Mouse (Mus musculus) MEL (cell line): ENCODE results near the gene Mcoln3. TPM values are rescaled to one million over a fixed set of nuclear protein-coding genes. Genes with fewer than 3 reads are reported as not detected.

ENCODE experiments used
- DNase-seq: peaks from one replicate; pipeline ENCODE4 v3.0.0; 2011; ENCODE audit warnings: low read depth, low spot score
- H3K27ac ChIP-seq: 2 replicates; pipeline ENCODE4 v1.5.1; 2012; ENCODE audit warnings: low read depth, mild to moderate bottlenecking, control low read depth, low read length, moderate library complexity; ENCODE audit not compliant: control insufficient read depth
- H3K27me3 ChIP-seq, 2 experiments: fragments of 150-350 bp in 1 of 2; sonication (generic) in 1 of 2; 2 replicates each; pipeline ENCODE4 v1.6.1; 2012; ENCODE audit warnings: low read length in 2 of 2, mild to moderate bottlenecking in 2 of 2, improper control_type of control experiment in 1 of 2, moderate library complexity in 1 of 2; ENCODE audit not compliant: insufficient read depth in 2 of 2, control insufficient read depth in 1 of 2
- H3K36me3 ChIP-seq, 2 experiments: 2 replicates each; pipeline ENCODE4 v1.6.1; 2012 to 2014; ENCODE audit warnings: low read length in 2 of 2, improper control_type of control experiment in 1 of 2, inconsistent platforms in 1 of 2, mild to moderate bottlenecking in 1 of 2; ENCODE audit not compliant: insufficient read depth in 2 of 2, control insufficient read depth in 1 of 2
- H3K4me1 ChIP-seq, 2 experiments: fragments of 150-350 bp in 1 of 2; sonication (generic) in 1 of 2; 2 replicates each; pipeline ENCODE4 v1.6.1; 2012; ENCODE audit warnings: low read length in 2 of 2, improper control_type of control experiment in 1 of 2, mild to moderate bottlenecking in 1 of 2; ENCODE audit not compliant: insufficient read depth in 2 of 2, control insufficient read depth in 1 of 2
- H3K4me3 ChIP-seq, 2 experiments: fragments of 150-350 bp in 1 of 2; sonication (generic) in 1 of 2; 2 replicates each; pipeline ENCODE4 v1.5.1; 2012; ENCODE audit warnings: low read depth in 2 of 2, low read length in 2 of 2, mild to moderate bottlenecking in 2 of 2, moderate library complexity in 2 of 2, control low read depth in 1 of 2, improper control_type of control experiment in 1 of 2; ENCODE audit not compliant: control insufficient read depth in 1 of 2, insufficient read depth in 1 of 2
- H3K79me2 ChIP-seq: 2 replicates; pipeline ENCODE4 v1.6.1; 2012; ENCODE audit warnings: mild to moderate bottlenecking, low read length, moderate library complexity; ENCODE audit not compliant: control insufficient read depth, poor library complexity, insufficient read depth
- H3K9ac ChIP-seq: 2 replicates; pipeline ENCODE4 v1.6.1; 2012; ENCODE audit warnings: low read depth, mild to moderate bottlenecking, control low read depth, low read length, moderate library complexity; ENCODE audit not compliant: control insufficient read depth, poor library complexity, severe bottlenecking
- H3K9me3 ChIP-seq: fragments of 150-350 bp; sonication (generic); replicated peaks from 2 replicates; pipeline ENCODE4 v1.6.1; 2012; ENCODE audit warnings: mild to moderate bottlenecking, low read length, improper control_type of control experiment, moderate library complexity; ENCODE audit not compliant: insufficient read depth
- CHD2 ChIP-seq: IDR thresholded peaks from 2 replicates; pipeline ENCODE4 v1.6.1; 2011; ENCODE audit warnings: low read length, improper control_type of control experiment
- CTCF ChIP-seq, 3 experiments: IDR thresholded peaks in 2 of 3; conservative IDR thresholded peaks in 1 of 3; 2 replicates each; pipeline ENCODE4 v1.5.1; 2011 to 2012; ENCODE audit warnings: low read length in 3 of 3, low read depth in 2 of 3, mild to moderate bottlenecking in 2 of 3, improper control_type of control experiment in 1 of 3, inconsistent platforms in 1 of 3, mixed read lengths in 1 of 3, moderate library complexity in 1 of 3; ENCODE audit not compliant: control insufficient read depth in 1 of 3, insufficient read depth in 1 of 3, poor library complexity in 1 of 3, severe bottlenecking in 1 of 3
- ELF1 ChIP-seq: IDR thresholded peaks from 2 replicates; pipeline ENCODE4 v1.6.1; 2014; ENCODE audit warnings: low read depth, mild to moderate bottlenecking, inconsistent platforms, low read length, improper control_type of control experiment, moderate library complexity
- ETS1 ChIP-seq: IDR thresholded peaks from 2 replicates; pipeline ENCODE4 v1.6.1; 2012; ENCODE audit warnings: low read depth, mild to moderate bottlenecking, inconsistent platforms, low read length, improper control_type of control experiment, moderate library complexity
- GATA1 ChIP-seq: IDR thresholded peaks from 2 replicates; pipeline ENCODE4 v1.6.1; 2011; ENCODE audit warnings: low read depth, low read length, improper control_type of control experiment
- MAX ChIP-seq: IDR thresholded peaks from 2 replicates; pipeline ENCODE4 v1.6.1; 2011; ENCODE audit warnings: low read length, improper control_type of control experiment
- MXI1 ChIP-seq: IDR thresholded peaks from 2 replicates; pipeline ENCODE4 v1.6.1; 2011; ENCODE audit warnings: mild to moderate bottlenecking, low read depth, low read length, improper control_type of control experiment
- MYB ChIP-seq: IDR thresholded peaks from 2 replicates; pipeline ENCODE4 v1.6.1; 2011; ENCODE audit warnings: mild to moderate bottlenecking, low read depth, low read length, improper control_type of control experiment
- POLR2A ChIP-seq, 2 experiments: IDR thresholded peaks; 2 replicates each; pipeline ENCODE4 v1.6.1; 2011 to 2012; ENCODE audit warnings: low read length in 2 of 2, mild to moderate bottlenecking in 2 of 2, control low read depth in 1 of 2, improper control_type of control experiment in 1 of 2, low read depth in 1 of 2, moderate library complexity in 1 of 2; ENCODE audit not compliant: control insufficient read depth in 1 of 2, insufficient read depth in 1 of 2, poor library complexity in 1 of 2
- POLR2AphosphoS2 ChIP-seq: IDR thresholded peaks from 2 replicates; pipeline ENCODE4 v1.6.1; 2011; ENCODE audit warnings: low read length, improper control_type of control experiment
- RAD21 ChIP-seq: IDR thresholded peaks from 2 replicates; pipeline ENCODE4 v1.6.1; 2011; ENCODE audit warnings: mild to moderate bottlenecking, low read depth, low read length, improper control_type of control experiment
- SMC3 ChIP-seq: IDR thresholded peaks from 2 replicates; pipeline ENCODE4 v1.6.1; 2011; ENCODE audit warnings: low read depth, low read length, improper control_type of control experiment
- USF1 ChIP-seq: IDR thresholded peaks from 2 replicates; pipeline ENCODE4 v1.6.1; 2014; ENCODE audit warnings: low read depth, mild to moderate bottlenecking, inconsistent platforms, low read length, improper control_type of control experiment, moderate library complexity
- ZKSCAN1 ChIP-seq: IDR thresholded peaks from 2 replicates; pipeline ENCODE4 v1.6.1; 2012; ENCODE audit warnings: low read depth, mild to moderate bottlenecking, inconsistent platforms, low read length, improper control_type of control experiment, moderate library complexity
- ZMIZ1 ChIP-seq: IDR thresholded peaks from 2 replicates; pipeline ENCODE4 v1.6.1; 2012; ENCODE audit warnings: low read depth, mild to moderate bottlenecking, inconsistent platforms, low read length, improper control_type of control experiment, moderate library complexity
- ZNF384 ChIP-seq: IDR thresholded peaks from 2 replicates; pipeline ENCODE4 v1.6.1; 2012; ENCODE audit warnings: low read depth, mild to moderate bottlenecking, inconsistent platforms, low read length, improper control_type of control experiment
- polyA plus RNA-seq, 2 experiments: library from polyadenylated mRNA; stranded (reverse) in 1 of 2; unstranded in 1 of 2; fragments of >175 nt in 1 of 2; fragments of >200 nt in 1 of 2; gene quantifications; 2 replicates each; pipeline versions ENCODE4 v1.2.1 to v1.2.4; 2012; ENCODE audit warnings: low replicate concordance in 2 of 2, low read depth in 1 of 2; ENCODE audit not compliant: insufficient read length in 2 of 2, insufficient read depth in 1 of 2, missing spikeins in 1 of 2
- total RNA-seq: library from RNA; depleted of rRNA; stranded (reverse); fragments of 300-350 nt; gene quantifications from 2 replicates; pipeline ENCODE4 v1.2.3, GENCODE M21; 2012

Mcoln3 gene
- total and polyA plus RNA-seq, 3 experiments, result not detected

- no peak overlapping the region for H3K27ac ChIP-seq
- H3K4me3 ChIP-seq, result no peak overlapping the region
- H3K79me2 ChIP-seq, result no peaks in the 10 kb centered on the region
- no peak overlapping the region for H3K9ac ChIP-seq
- H3K4me1 ChIP-seq, result peaks cover 0 to 3% of the 10 kb centered on the region in 2 experiments; a peak in 1 of 4 replicates
- DNase-seq, result no peak
- H3K36me3 ChIP-seq, result no peaks in the 10 kb centered on the region; a peak in 1 of 4 replicates
- no peaks in the 10 kb centered on the region; a peak in 1 of 4 replicates for H3K27me3 ChIP-seq
- TF ChIP-seq SMC3 (peak; percentile 28), CTCF (IDR thresholded peaks at IDR 0.05 in 2 of 3, conservative IDR thresholded peaks at IDR 0.05 in 1 of 3; ENCODE audit: control insufficient read depth in 1 of 3, insufficient read depth in 1 of 3, low read depth in 2 of 3, low read length in 3 of 3, poor library complexity in 1 of 3, severe bottlenecking in 1 of 3) (peak in 2 of 3 experiments; percentile 9 to 16; a peak in 2 of 6 replicates), GATA1 (no peak)
- H3K9me3 ChIP-seq, result no peaks in the 10 kb centered on the region
These were observed 19.2 kb downstream of the Mcoln3 start for GRCm38 (mm10) chr3:146136422-146136821.

GRCm38 (mm10) chr3:146140276-146140675 is 23.0 kb downstream of the Mcoln3 start:
- no peak for TF ChIP-seq ETS1
- no peak for TF ChIP-seq MXI1
- TF ChIP-seq MAX, result no peak
- no peak for TF ChIP-seq USF1
- TF ChIP-seq, all 39 proteins: peak for 0
- Histone ChIP-seq H3K4me1 (no peaks in the 10 kb centered on the region), H3K4me3 (no peak overlapping the region), H3K27me3 (no peaks in the 10 kb centered on the region; a peak in 1 of 4 replicates), H3K27ac (no peak overlapping the region), H3K79me2 (no peaks in the 10 kb centered on the region), H3K9me3 (no peaks in the 10 kb centered on the region), H3K36me3 (no peaks in the 10 kb centered on the region), H3K9ac (no peak overlapping the region)
- no peak for DNase-seq

GRCm38 (mm10) chr3:146142523-146142922 is 25.3 kb downstream of the Mcoln3 start:
- DNase-seq, result no peak
- no peak for TF ChIP-seq ELF1
- TF ChIP-seq RAD21, result no peak
- TF ChIP-seq POLR2AphosphoS2, result no peak
- no peak for TF ChIP-seq ZKSCAN1
- TF ChIP-seq ZNF384, result no peak
- TF ChIP-seq MAX, result no peak
- TF ChIP-seq ZMIZ1, result no peak
- TF ChIP-seq USF1, result no peak
- no peak for TF ChIP-seq MYB
- TF ChIP-seq CHD2, result no peak
- no peak for TF ChIP-seq POLR2A (IDR thresholded peaks at IDR 0.05; ENCODE audit: control insufficient read depth in 1 of 2, insufficient read depth in 1 of 2, low read depth in 1 of 2, low read length in 2 of 2, poor library complexity in 1 of 2)
- peaks cover 6 to 7% of the 10 kb centered on the region in 2 experiments for H3K4me1 ChIP-seq

More at GRCm38 (mm10) chr3:146142523-146142922, 25.3 kb downstream of the Mcoln3 start:
- H3K4me3 ChIP-seq, result no peak overlapping the region
- H3K79me2 ChIP-seq, result no peaks in the 10 kb centered on the region
- no peaks in the 10 kb centered on the region; a peak in 1 of 4 replicates for H3K27me3 ChIP-seq
- H3K9me3 ChIP-seq, result no peaks in the 10 kb centered on the region
- peaks cover 0 to 2% of the 10 kb centered on the region in 2 experiments; a peak in 2 of 4 replicates for H3K36me3 ChIP-seq
- no peak overlapping the region for H3K9ac ChIP-seq
- no peak overlapping the region for H3K27ac ChIP-seq
